Mouse (Mus musculus): ENCODE results near the gene Fam160a1. TPM values are rescaled to one million over a fixed set of nuclear protein-coding genes. Genes with fewer than 3 reads are reported as not detected.

The Fam160a1 gene
- polyA plus RNA-seq, 1 experiment = 2.5 TPM

GRCm38 (mm10) chr3:85812010-85812409 lies 5.1 kb downstream of the Fam160a1 start:
- H3K27ac ChIP-seq (ENCODE audit: insufficient read depth, low read length) = no peak overlapping the region
- no peak for TF ChIP-seq POLR2A (IDR thresholded peaks at IDR 0.05; ENCODE audit: extremely low read depth, insufficient read depth, low read length)
- TF ChIP-seq CTCF (IDR thresholded peaks at IDR 0.05; ENCODE audit: extremely low read depth, insufficient read depth, low read length) = no peak
- no peaks in the 10 kb centered on the region for H3K4me1 ChIP-seq (ENCODE audit: control insufficient read depth, insufficient read depth, low read length)
- no peak overlapping the region for H3K4me3 ChIP-seq (ENCODE audit: insufficient read depth, low read length)

GRCm38 (mm10) chr3:85793166-85793565 lies 23.9 kb downstream of the Fam160a1 start:
- no peak overlapping the region for H3K4me3 ChIP-seq (ENCODE audit: insufficient read depth, low read length)
- no peak overlapping the region for H3K27ac ChIP-seq (ENCODE audit: insufficient read depth, low read length)
- no peaks in the 10 kb centered on the region for H3K4me1 ChIP-seq (ENCODE audit: control insufficient read depth, insufficient read depth, low read length)
- no peak for TF ChIP-seq POLR2A (IDR thresholded peaks at IDR 0.05; ENCODE audit: extremely low read depth, insufficient read depth, low read length)
- TF ChIP-seq CTCF (IDR thresholded peaks at IDR 0.05; ENCODE audit: extremely low read depth, insufficient read depth, low read length) = no peak

GRCm38 (mm10) chr3:85789748-85790147 lies 27.3 kb downstream of the Fam160a1 start:
- no peak overlapping the region for H3K27ac ChIP-seq (ENCODE audit: insufficient read depth, low read length)
- no peaks in the 10 kb centered on the region for H3K4me1 ChIP-seq (ENCODE audit: control insufficient read depth, insufficient read depth, low read length)
- no peak overlapping the region for H3K4me3 ChIP-seq (ENCODE audit: insufficient read depth, low read length)
- TF ChIP-seq POLR2A (IDR thresholded peaks at IDR 0.05; ENCODE audit: extremely low read depth, insufficient read depth, low read length) (no peak), CTCF (IDR thresholded peaks at IDR 0.05; ENCODE audit: extremely low read depth, insufficient read depth, low read length) (no peak)

GRCm38 (mm10) chr3:85786501-85786900 lies 30.6 kb downstream of the Fam160a1 start:
- H3K4me1 ChIP-seq (ENCODE audit: control insufficient read depth, insufficient read depth, low read length) = no peaks in the 10 kb centered on the region
- no peak overlapping the region for H3K27ac ChIP-seq (ENCODE audit: insufficient read depth, low read length)
- no peak for TF ChIP-seq CTCF (IDR thresholded peaks at IDR 0.05; ENCODE audit: extremely low read depth, insufficient read depth, low read length)
- no peak overlapping the region for H3K4me3 ChIP-seq (ENCODE audit: insufficient read depth, low read length)

GRCm38 (mm10) chr3:85780906-85781305 lies 36.2 kb downstream of the Fam160a1 start:
- no peak overlapping the region for H3K27ac ChIP-seq (ENCODE audit: insufficient read depth, low read length)
- H3K4me1 ChIP-seq (ENCODE audit: control insufficient read depth, insufficient read depth, low read length) = no peaks in the 10 kb centered on the region
- no peak for TF ChIP-seq CTCF (IDR thresholded peaks at IDR 0.05; ENCODE audit: extremely low read depth, insufficient read depth, low read length)
- no peak for TF ChIP-seq POLR2A (IDR thresholded peaks at IDR 0.05; ENCODE audit: extremely low read depth, insufficient read depth, low read length)
- H3K4me3 ChIP-seq (ENCODE audit: insufficient read depth, low read length) = no peak overlapping the region

GRCm38 (mm10) chr3:85780332-85780731 lies 36.8 kb downstream of the Fam160a1 start:
- no peak overlapping the region for H3K4me3 ChIP-seq (ENCODE audit: insufficient read depth, low read length)

GRCm38 (mm10) chr3:85777841-85778240 lies 39.2 kb downstream of the Fam160a1 start:
- no peak overlapping the region for H3K4me3 ChIP-seq (ENCODE audit: insufficient read depth, low read length)
- TF ChIP-seq CTCF (IDR thresholded peaks at IDR 0.05; ENCODE audit: extremely low read depth, insufficient read depth, low read length) (no peak), POLR2A (IDR thresholded peaks at IDR 0.05; ENCODE audit: extremely low read depth, insufficient read depth, low read length) (no peak)
- H3K27ac ChIP-seq (ENCODE audit: insufficient read depth, low read length) = no peak overlapping the region
- H3K4me1 ChIP-seq (ENCODE audit: control insufficient read depth, insufficient read depth, low read length) = no peaks in the 10 kb centered on the region

More at GRCm38 (mm10) chr3:85780332-85780731, 36.8 kb downstream of the Fam160a1 start:
- Histone ChIP-seq H3K27ac (ENCODE audit: insufficient read depth, low read length) (no peak overlapping the region), H3K4me1 (ENCODE audit: control insufficient read depth, insufficient read depth, low read length) (no peaks in the 10 kb centered on the region)
- TF ChIP-seq CTCF (IDR thresholded peaks at IDR 0.05; ENCODE audit: extremely low read depth, insufficient read depth, low read length) (no peak), POLR2A (IDR thresholded peaks at IDR 0.05; ENCODE audit: extremely low read depth, insufficient read depth, low read length) (no peak)

- Histone ChIP-seq H3K4me1 (ENCODE audit: control insufficient read depth, insufficient read depth, low read length) (no peaks in the 10 kb centered on the region), H3K27ac (ENCODE audit: insufficient read depth, low read length) (no peak overlapping the region), H3K4me3 (ENCODE audit: insufficient read depth, low read length) (no peak overlapping the region)
- no peak for TF ChIP-seq CTCF (IDR thresholded peaks at IDR 0.05; ENCODE audit: extremely low read depth, insufficient read depth, low read length)
- TF ChIP-seq POLR2A (IDR thresholded peaks at IDR 0.05; ENCODE audit: extremely low read depth, insufficient read depth, low read length) = no peak
Observed at GRCm38 (mm10) chr3:85777356-85777755, 39.7 kb downstream of the Fam160a1 start.

- Histone ChIP-seq H3K4me1 (ENCODE audit: control insufficient read depth, insufficient read depth, low read length) (no peaks in the 10 kb centered on the region), H3K27ac (ENCODE audit: insufficient read depth, low read length) (no peak overlapping the region), H3K4me3 (ENCODE audit: insufficient read depth, low read length) (0 out of 2 replicates have a peak overlapping the region, but pooled peaks have one; percentile 11)
- TF ChIP-seq CTCF (IDR thresholded peaks at IDR 0.05; ENCODE audit: extremely low read depth, insufficient read depth, low read length) = no peak
- no peak for TF ChIP-seq POLR2A (IDR thresholded peaks at IDR 0.05; ENCODE audit: extremely low read depth, insufficient read depth, low read length)
Observed at GRCm38 (mm10) chr3:85776707-85777106, 40.4 kb downstream of the Fam160a1 start.

- H3K4me3 ChIP-seq (ENCODE audit: insufficient read depth, low read length) = no peak overlapping the region
- H3K4me1 ChIP-seq (ENCODE audit: control insufficient read depth, insufficient read depth, low read length) = no peaks in the 10 kb centered on the region
- TF ChIP-seq CTCF (IDR thresholded peaks at IDR 0.05; ENCODE audit: extremely low read depth, insufficient read depth, low read length) (no peak), POLR2A (IDR thresholded peaks at IDR 0.05; ENCODE audit: extremely low read depth, insufficient read depth, low read length) (no peak)
- no peak overlapping the region for H3K27ac ChIP-seq (ENCODE audit: insufficient read depth, low read length)
Observed at GRCm38 (mm10) chr3:85776126-85776525, 41.0 kb downstream of the Fam160a1 start.

Measured in cortical plate, adult 2 months (tissue).